Mouse (Mus musculus) liver, embryonic 15.5 days (tissue): Measurements from ENCODE around the gene Drg2. TPM values are rescaled to one million over a fixed set of nuclear protein-coding genes. Genes with fewer than 3 reads are reported as not detected.
"Not testable (repeated sequence)": the region's sequence is repeated elsewhere in the genome, so short reads cannot be mapped to it uniquely, and the experiment has no call there.

Experiments used
- ATAC-seq: fragments of 200-750 bp; cut with Nextera tagmentation; 2 replicates; pipeline ENCODE4 v1.8.0; 2017; ENCODE audit warnings: moderate number of reproducible peaks, mild to moderate bottlenecking, moderate library complexity; ENCODE audit not compliant: insufficient read depth
- H3K27ac ChIP-seq: fragments of 300-500 bp; sonication (generic); replicated peaks from 2 replicates; pipeline ENCODE4 v1.5.1; 2015; ENCODE audit warnings: mild to moderate bottlenecking, inconsistent platforms
- H3K27me3 ChIP-seq: fragments of 300-500 bp; sonication (generic); 2 replicates; pipeline ENCODE4 v1.6.1; 2015; ENCODE audit warnings: mild to moderate bottlenecking, inconsistent platforms
- H3K36me3 ChIP-seq: fragments of 300-500 bp; sonication (generic); replicated peaks from 2 replicates; pipeline ENCODE4 v1.6.1; 2015; ENCODE audit warnings: moderate library complexity, mild to moderate bottlenecking, inconsistent platforms
- H3K4me1 ChIP-seq: fragments of 300-500 bp; sonication (generic); replicated peaks from 2 replicates; pipeline ENCODE4 v1.6.1; 2015; ENCODE audit warnings: inconsistent platforms
- H3K4me2 ChIP-seq: fragments of 300-500 bp; sonication (generic); 2 replicates; pipeline ENCODE4 v1.6.1; 2015; ENCODE audit warnings: moderate library complexity, mild to moderate bottlenecking, inconsistent platforms
- H3K4me3 ChIP-seq: fragments of 300-500 bp; sonication (generic); replicated peaks from 2 replicates; pipeline ENCODE4 v1.5.1; 2015; ENCODE audit warnings: mild to moderate bottlenecking, inconsistent platforms
- H3K9ac ChIP-seq: fragments of 300-500 bp; sonication (generic); 2 replicates; pipeline ENCODE4 v1.6.1; 2015; ENCODE audit warnings: moderate library complexity, mild to moderate bottlenecking, inconsistent platforms
- H3K9me3 ChIP-seq: fragments of 300-500 bp; sonication (generic); replicated peaks from 2 replicates; pipeline ENCODE4 v1.6.1; 2016; ENCODE audit warnings: inconsistent platforms
- WGBS: fragments of 180-500 bp; shearing (Covaris S2); methylation state at CpG from one replicate; pipeline ENCODE4 v1.1.7; 2015; ENCODE audit warnings: mixed read lengths; ENCODE audit not compliant: insufficient replicate concordance; 5-methylcytosine and 5-hydroxymethylcytosine counted together
- polyA plus RNA-seq: library from polyadenylated mRNA; unstranded; fragments of >200 nt; fragmentation: Nextera tagmentation; extraction: Ambion mirVana; gene quantifications from 2 replicates; pipeline ENCODE4 v1.2.1, GENCODE M21; 2015

Drg2 gene
- polyA plus RNA-seq, 1 experiment from 2014 or later: 37.2 TPM

DNA sequence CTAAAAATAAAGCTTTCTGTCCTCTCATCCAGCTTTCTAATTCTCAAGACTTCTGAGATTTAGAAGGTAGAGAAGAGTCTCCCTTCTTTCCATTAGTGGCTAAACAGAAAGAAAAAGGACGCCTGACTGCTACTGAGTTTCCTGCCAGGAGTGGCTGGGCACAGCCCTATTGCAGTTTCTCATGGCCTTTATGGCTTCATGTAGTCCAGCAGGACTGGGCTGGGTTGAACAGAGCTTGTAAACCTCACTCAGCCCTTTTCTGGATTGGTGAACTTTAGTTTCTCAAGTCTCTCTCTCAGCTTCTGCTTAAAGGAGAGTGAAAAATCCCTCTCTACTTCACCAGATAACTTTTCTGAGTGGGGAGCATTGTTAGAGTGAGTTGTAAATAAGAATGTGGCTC is 28.0 kb upstream of the Drg2 start:
- no peak for ATAC-seq
- WGBS: 67% methylated on average over 1 of the region's 1 CpGs
- no peak overlapping the region for H3K27ac ChIP-seq

DNA sequence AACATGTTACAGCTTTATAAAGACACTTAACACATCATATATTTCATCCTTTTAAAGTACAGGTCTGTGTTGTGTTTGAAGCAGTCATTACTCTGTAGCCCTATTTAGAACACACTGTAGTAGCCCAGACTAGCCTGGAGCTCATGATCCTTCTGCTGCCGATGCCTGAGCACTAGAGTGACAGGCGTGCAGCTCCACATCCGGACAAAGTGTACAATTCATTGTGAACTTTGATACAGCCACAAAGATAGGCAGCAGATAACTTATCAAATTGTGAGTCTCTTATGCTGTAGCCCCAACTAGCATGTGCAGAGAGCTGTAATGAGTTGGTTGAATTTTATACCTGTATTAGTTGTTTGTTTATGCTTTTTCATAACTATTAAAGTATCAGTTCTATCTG is 26.8 kb upstream of the Drg2 start:
- Histone ChIP-seq H3K36me3 (peaks cover 18% of the 10 kb centered on the region), H3K27me3 (no peaks in the 10 kb centered on the region), H3K4me1 (no peaks in the 10 kb centered on the region), H3K9ac (no peak overlapping the region), H3K27ac (no peak overlapping the region), H3K9me3 (no peaks in the 10 kb centered on the region), H3K4me3 (no peak overlapping the region), H3K4me2 (no peak overlapping the region)
- WGBS: 63% methylated on average over 3 of the region's 3 CpGs
- no peak for ATAC-seq

More for the DNA sequence above, 28.0 kb upstream of the Drg2 start:
- Histone ChIP-seq H3K9ac (no peak overlapping the region), H3K4me1 (no peaks in the 10 kb centered on the region), H3K27me3 (no peaks in the 10 kb centered on the region), H3K4me2 (no peak overlapping the region), H3K4me3 (no peak overlapping the region), H3K9me3 (no peaks in the 10 kb centered on the region), H3K36me3 (peaks cover 11% of the 10 kb centered on the region; the same call in 1 of the 2 replicates)

DNA sequence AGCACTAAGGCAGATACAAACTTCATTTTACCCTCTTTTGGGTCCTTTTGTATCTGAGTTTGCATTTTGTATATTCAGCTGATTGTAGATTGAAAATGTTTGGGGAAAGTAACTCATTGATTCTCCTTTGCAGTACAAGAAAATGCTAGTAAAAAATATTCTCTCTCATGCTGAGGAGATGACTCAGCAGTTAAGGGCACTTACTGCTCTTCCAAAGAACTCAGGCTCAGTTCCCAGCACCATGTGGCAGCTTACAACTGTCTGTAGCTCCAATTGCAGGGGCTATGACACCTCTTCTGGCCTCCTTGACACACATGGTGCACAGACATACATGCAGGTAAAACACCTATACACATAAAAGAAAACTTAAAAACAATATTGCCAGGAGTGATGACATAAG is 20.9 kb upstream of the Drg2 start:
- Histone ChIP-seq H3K9ac (no peak overlapping the region), H3K4me2 (no peak overlapping the region), H3K27ac (no peak overlapping the region; the same call in 1 of the 2 replicates), H3K4me3 (no peak overlapping the region), H3K27me3 (no peaks in the 10 kb centered on the region), H3K9me3 (no peaks in the 10 kb centered on the region), H3K36me3 (peaks cover 54% of the 10 kb centered on the region), H3K4me1 (peaks cover 14% of the 10 kb centered on the region)
- no peak for ATAC-seq

DNA sequence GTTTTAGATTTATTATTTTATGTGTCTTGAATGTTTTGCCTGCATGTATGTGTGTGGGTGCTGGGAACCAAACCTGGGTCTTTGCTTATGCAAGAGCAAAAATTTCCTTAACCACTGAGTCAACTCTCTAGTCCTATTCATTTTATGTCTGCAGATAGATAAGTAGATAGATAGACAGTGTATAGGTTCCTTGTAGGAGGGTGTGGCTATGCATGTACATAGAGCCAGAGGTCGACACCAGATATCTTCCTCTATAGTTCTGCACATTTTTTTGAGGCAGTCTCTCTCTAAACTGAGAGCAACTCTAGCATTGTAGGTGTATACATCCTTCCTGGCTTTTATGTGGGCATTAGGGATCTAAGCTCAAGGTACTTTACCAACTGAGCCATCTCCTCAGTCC is 19.3 kb upstream of the Drg2 start:
- Histone ChIP-seq H3K4me3 (no peak overlapping the region), H3K4me1 (peaks cover 14% of the 10 kb centered on the region), H3K27me3 (no peaks in the 10 kb centered on the region), H3K4me2 (no peak overlapping the region), H3K27ac (no peak overlapping the region), H3K9ac (no peak overlapping the region), H3K36me3 (peaks cover 57% of the 10 kb centered on the region), H3K9me3 (no peaks in the 10 kb centered on the region)
- 36% methylated on average over 1 of the region's 1 CpGs for WGBS
- ATAC-seq: no peak

DNA sequence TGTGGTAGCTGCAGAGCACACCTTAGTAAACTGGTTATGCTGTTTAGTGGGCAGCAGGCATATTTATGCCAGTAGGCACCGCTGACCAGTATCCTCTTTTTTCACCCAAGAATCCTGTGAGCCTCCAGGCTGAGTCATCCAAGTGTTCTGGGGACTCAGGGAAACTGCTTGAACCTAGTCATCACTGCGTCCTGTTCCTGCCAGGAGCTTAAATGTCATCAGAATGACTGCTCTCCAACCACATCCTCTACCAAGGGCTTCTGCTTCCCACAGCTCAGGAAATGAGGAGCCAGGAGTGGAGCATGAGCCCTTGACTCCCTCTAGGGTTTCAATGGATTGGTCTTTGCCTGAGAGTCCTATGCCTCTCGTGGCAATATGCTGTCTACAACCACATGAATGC is 17.8 kb upstream of the Drg2 start:
- Histone ChIP-seq H3K27me3 (no peaks in the 10 kb centered on the region), H3K9ac (no peak overlapping the region), H3K9me3 (no peaks in the 10 kb centered on the region), H3K36me3 (peaks cover 69% of the 10 kb centered on the region), H3K4me2 (no peak overlapping the region), H3K4me3 (no peak overlapping the region), H3K4me1 (peaks cover 14% of the 10 kb centered on the region), H3K27ac (no peak overlapping the region)
- 58% methylated on average over 3 of the region's 3 CpGs for WGBS
- no peak for ATAC-seq

DNA sequence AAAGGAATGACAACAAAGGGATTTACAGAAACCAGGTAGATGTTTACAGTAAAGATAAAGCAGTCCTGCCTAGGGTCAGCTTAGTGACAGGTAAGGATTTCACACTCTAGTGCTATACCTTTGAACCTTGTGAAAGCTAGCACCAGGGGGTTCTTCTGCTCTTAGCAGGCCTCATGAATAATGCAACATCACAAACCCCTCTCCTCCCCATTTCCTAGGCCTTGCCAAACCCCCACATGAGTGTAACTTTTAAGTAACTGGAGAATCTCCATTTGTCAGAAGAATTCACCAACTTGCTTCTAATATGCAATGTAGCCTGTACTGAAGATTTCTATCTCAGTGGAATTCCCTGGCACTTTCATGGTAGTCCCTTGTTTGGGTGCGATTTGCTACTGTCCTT is 14.8 kb upstream of the Drg2 start:
- not testable (repeated sequence) for H3K4me2 ChIP-seq

DNA sequence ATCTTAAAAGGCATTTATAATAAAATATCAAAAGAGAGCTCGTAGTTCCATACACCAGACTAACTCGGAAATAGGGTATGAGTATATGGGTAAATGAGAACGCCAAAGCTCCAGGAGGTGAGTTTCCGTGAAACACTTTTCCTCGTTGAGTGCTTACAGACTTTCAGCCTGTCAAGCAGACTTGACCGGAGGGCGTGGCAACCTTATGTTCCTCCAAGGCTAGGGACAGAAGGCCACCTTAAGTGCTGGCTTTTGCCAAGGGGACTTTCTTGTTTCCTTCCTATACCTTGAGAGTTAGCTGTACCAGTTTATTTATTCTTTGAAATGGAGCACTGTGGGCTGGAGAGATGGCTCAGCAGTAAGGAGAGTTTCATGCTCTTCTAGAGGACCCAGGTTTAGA is 14.2 kb upstream of the Drg2 start:
- H3K27me3 ChIP-seq: no peaks in the 10 kb centered on the region
- no peak overlapping the region for H3K4me2 ChIP-seq
- WGBS: 64% methylated on average over 7 of the region's 7 CpGs
- H3K36me3 ChIP-seq: peaks cover 65% of the 10 kb centered on the region
- H3K4me3 ChIP-seq: no peak overlapping the region
- no peak overlapping the region for H3K9ac ChIP-seq
- H3K9me3 ChIP-seq: no peaks in the 10 kb centered on the region
- no peak for ATAC-seq
- H3K27ac ChIP-seq: no peak overlapping the region
- peaks cover 5% of the 10 kb centered on the region; the same call in 1 of the 2 replicates for H3K4me1 ChIP-seq

More for the DNA sequence above, 14.8 kb upstream of the Drg2 start:
- H3K4me1 ChIP-seq, ATAC-seq, H3K9me3 ChIP-seq, H3K9ac ChIP-seq, H3K27me3 ChIP-seq, H3K27ac ChIP-seq, H3K4me3 ChIP-seq: not testable (repeated sequence)
- 54% methylated on average over 1 of the region's 1 CpGs for WGBS
- peaks cover 71% of the 10 kb centered on the region for H3K36me3 ChIP-seq

DNA sequence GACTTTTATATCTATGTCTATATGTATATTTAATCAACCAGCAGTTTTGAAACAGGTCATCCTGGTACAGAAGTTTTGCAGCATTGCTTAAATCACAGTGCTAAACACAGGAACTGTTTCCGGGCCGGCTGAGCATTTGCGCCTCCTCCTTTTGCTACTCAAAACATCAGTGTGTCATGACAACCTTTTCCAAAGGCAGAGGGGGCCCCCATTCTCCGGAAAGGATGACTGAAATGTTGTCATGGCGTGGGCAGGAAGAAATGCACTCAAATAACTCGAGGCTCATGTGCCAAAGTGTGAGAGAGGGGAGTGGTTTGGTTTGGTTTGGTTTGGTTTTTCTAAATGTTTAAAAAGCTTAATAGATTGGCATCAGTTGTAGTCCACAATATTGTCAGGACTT is 11.5 kb upstream of the Drg2 start:
- no peak overlapping the region for H3K9ac ChIP-seq
- no peak overlapping the region for H3K4me3 ChIP-seq
- H3K27ac ChIP-seq: no peak overlapping the region
- H3K36me3 ChIP-seq: peaks cover 46% of the 10 kb centered on the region
- no peaks in the 10 kb centered on the region for H3K9me3 ChIP-seq
- no peaks in the 10 kb centered on the region for H3K4me1 ChIP-seq
- ATAC-seq: no peak
- whole genome bisulfite sequencing: 69% methylated on average over 6 of the region's 6 CpGs
- no peaks in the 10 kb centered on the region for H3K27me3 ChIP-seq
- H3K4me2 ChIP-seq: no peak overlapping the region

DNA sequence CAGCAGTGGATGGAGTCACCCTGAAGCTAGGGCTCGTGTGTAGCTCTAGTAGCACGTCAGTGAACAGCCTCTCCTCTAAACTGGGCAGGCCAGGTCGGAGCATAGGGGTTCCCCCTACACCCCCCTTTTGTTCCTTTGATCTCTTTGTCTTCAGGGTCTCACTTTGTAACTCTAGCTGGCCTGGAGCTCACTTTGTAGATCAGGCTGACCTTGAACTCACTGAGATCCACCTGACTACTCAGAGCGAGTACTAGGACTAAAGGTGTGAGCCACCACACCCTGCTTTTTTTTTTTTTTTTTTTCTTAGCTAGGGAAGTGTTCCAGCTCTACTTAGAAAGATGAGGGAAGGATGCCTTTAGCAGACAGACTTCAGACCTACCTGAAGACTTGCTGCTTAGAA is 10.4 kb upstream of the Drg2 start:
- Histone ChIP-seq H3K4me1 (no peaks in the 10 kb centered on the region), H3K9me3 (no peaks in the 10 kb centered on the region), H3K9ac (no peak overlapping the region), H3K4me3 (no peak overlapping the region), H3K36me3 (peaks cover 37% of the 10 kb centered on the region), H3K27ac (no peak overlapping the region), H3K4me2 (no peak overlapping the region), H3K27me3 (no peaks in the 10 kb centered on the region)
- 79% methylated on average over 4 of the region's 4 CpGs for WGBS
- ATAC-seq: no peak

DNA sequence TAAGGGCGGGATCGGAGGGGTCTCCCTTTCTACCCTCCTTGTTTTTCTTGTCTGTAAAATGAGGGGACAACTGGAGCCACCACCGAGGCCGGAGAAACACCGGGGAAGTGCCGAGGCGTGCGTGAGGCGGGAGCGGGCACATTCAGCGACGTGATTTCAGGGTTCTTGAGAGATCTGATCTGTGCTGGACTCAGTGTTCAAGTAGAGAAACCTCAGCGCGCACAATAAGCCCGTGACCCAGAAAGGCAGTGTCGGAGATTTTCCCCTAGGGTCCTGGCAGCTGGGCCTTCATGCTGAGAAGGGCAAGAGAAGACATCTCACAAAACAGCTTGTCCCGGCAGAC is 325 bp downstream of the Drg2 start:
- H3K27me3 ChIP-seq: no peaks in the 10 kb centered on the region; the same call in 1 of the 2 replicates
- peaks cover 36% of the 10 kb centered on the region for H3K36me3 ChIP-seq
- peaks cover 27% of the 10 kb centered on the region for H3K4me1 ChIP-seq
- peak; percentile 16; the same call in 1 of the 2 replicates for ATAC-seq
- peak overlapping the region; percentile 64 for H3K9ac ChIP-seq
- H3K9me3 ChIP-seq: no peaks in the 10 kb centered on the region
- H3K4me3 ChIP-seq: peak overlapping the region; percentile 72
- H3K4me2 ChIP-seq: peak overlapping the region; percentile 81
- WGBS: 0% methylated on average over 17 of the region's 17 CpGs
- peak overlapping the region; percentile 56 for H3K27ac ChIP-seq

DNA sequence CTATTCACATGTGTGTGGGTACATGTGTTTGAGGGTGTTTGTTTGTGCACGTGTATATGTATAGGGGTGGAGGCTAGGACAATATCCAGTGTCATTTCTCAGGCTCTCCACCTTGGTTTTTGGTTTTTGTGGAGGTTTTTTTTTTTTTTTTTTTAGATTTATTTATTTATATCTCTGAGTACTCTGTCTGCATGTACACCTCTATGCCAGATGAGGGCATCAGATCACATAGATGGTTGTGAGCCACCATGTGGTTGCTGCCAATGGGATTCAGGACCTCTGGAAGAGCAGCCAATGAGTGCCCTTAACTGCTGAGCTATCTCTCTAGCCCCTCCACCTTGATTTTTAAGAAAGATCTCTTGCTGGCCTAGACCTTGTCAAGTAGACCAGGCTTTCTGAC is 3.6 kb downstream of the Drg2 start:
- H3K9ac ChIP-seq: no peak overlapping the region
- no peaks in the 10 kb centered on the region for H3K9me3 ChIP-seq
- WGBS: 76% methylated on average over 1 of the region's 1 CpGs
- H3K4me1 ChIP-seq: peaks cover 27% of the 10 kb centered on the region
- H3K4me3 ChIP-seq: no peak overlapping the region
- H3K27ac ChIP-seq: no peak overlapping the region
- H3K27me3 ChIP-seq: no peaks in the 10 kb centered on the region
- ATAC-seq: no peak
- H3K36me3 ChIP-seq: peaks cover 69% of the 10 kb centered on the region
- no peak overlapping the region for H3K4me2 ChIP-seq

DNA sequence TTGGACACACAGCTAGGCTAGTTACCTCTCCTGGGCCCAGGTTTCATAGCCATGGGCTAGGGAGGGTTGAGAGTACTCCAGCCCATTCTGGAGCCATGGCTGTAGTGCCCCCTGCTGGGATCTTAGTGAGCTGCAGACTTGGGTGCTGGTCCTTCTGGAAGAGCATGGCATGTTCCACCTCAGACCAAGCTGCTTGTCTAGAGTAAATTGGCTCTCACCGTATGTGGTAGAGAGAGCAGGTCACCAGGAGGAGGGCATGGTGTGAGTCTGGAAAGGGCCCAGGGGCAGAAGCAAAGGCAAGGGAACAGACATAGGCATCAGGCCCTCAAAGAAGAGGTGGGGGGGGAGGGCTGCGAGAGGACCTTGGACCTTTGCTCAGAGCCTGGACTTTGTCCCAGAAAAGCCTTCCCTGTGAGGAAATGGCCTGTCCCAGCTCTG is 11.6 kb downstream of the Drg2 start:
- H3K4me3 ChIP-seq: no peak overlapping the region
- no peak overlapping the region for H3K27ac ChIP-seq
- H3K27me3 ChIP-seq: no peaks in the 10 kb centered on the region
- ATAC-seq: 0 out of 2 replicates have a peak, but pooled peaks have one; percentile 12
- no peak overlapping the region for H3K9ac ChIP-seq
- H3K4me2 ChIP-seq: no peak overlapping the region
- H3K4me1 ChIP-seq: peaks cover 8% of the 10 kb centered on the region; the same call in 1 of the 2 replicates
- 80% methylated on average over 2 of the region's 2 CpGs for WGBS
- peaks cover 78% of the 10 kb centered on the region for H3K36me3 ChIP-seq
- H3K9me3 ChIP-seq: no peaks in the 10 kb centered on the region
